Mouse (Mus musculus): ENCODE results near the gene Fgfr1op2.
"Not testable (repeated sequence)": the region's sequence is repeated elsewhere in the genome, so short reads cannot be mapped to it uniquely, and the experiment has no call there.

Gene Fgfr1op2

GRCm38 (mm10) chr6:146576903-146577302 is at the start of gene Fgfr1op2:
Fgfr1op2 (plus strand) TSS chr6:146577203.
- no peak for DNase-seq (ENCODE audit: low read depth, low spot score)
- Histone ChIP-seq H3K36me3 (ENCODE audit: control insufficient read depth, insufficient read depth, low read length, poor library complexity, severe bottlenecking) (no peaks in the 10 kb centered on the region), H3K27me3 (ENCODE audit: control insufficient read depth, insufficient read depth, low read length, poor library complexity, severe bottlenecking) (no peaks in the 10 kb centered on the region)

DNA sequence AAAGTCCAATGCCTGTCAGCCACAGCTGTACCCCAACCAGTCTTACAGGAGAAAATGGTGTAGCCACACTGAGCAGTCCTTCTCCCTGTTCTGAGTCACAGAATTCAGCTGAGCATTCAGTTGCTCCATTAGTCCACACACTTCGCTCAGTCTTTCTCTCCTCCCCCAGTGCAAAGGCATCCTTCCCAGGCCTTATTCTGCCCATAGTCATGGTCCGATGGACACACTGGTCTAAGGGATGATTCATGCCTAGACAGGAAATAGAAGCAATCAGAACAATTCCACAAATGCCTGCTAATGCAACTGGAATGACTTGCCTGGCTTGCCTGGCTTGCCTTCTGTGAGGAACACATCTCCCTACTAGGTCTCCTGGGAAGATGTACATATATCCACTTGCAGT is 49.5 kb upstream of the Fgfr1op2 start:
- H3K36me3 ChIP-seq (ENCODE audit: control insufficient read depth, insufficient read depth, low read length, poor library complexity, severe bottlenecking): no peaks in the 10 kb centered on the region
- no peak for DNase-seq (ENCODE audit: low read depth, low spot score)

DNA sequence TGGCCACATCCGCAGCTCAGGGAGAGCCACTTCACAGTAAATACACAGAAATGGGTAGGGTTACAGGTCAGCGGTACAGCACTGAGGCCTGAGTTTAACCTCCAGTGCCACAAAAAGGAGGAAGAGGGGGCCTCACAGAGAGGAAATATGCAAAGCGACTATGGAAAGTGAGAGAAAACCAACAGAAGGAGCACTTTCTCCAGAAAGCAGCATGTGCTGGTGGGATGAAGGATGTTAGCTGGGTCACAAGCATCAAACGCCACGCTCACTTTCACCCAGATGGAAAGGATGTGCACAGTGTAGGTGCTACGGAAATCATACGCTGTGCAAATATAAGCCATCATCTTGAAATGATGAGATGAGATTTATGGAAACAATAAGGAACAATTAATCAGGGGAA is 46.6 kb upstream of the Fgfr1op2 start:
- Histone ChIP-seq H3K27me3 (ENCODE audit: control insufficient read depth, insufficient read depth, low read length, poor library complexity, severe bottlenecking) (no peaks in the 10 kb centered on the region), H3K36me3 (ENCODE audit: control insufficient read depth, insufficient read depth, low read length, poor library complexity, severe bottlenecking) (no peaks in the 10 kb centered on the region)
- DNase-seq (ENCODE audit: low read depth, low spot score): no peak

More for the DNA sequence above, 49.5 kb upstream of the Fgfr1op2 start:
- no peaks in the 10 kb centered on the region for H3K27me3 ChIP-seq (ENCODE audit: control insufficient read depth, insufficient read depth, low read length, poor library complexity, severe bottlenecking)

DNA sequence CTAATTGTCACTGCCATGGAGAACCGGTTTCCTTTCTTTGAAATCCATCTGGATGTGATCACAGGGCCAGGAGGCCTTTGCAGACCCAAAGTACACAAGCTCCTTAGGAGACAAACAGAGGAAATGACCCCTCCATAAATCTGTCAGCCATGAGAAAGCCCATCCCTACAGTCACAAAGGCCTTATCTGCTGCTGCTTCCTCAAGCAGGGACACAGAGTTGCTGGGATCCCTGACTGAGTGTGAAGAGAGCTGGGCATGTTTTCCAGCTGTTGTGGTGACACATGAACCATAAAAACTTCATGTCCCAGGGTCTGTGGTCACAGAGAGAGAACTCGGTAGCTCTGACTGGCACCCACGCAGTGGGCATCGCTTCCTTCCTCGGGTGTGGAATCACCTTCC is 46.2 kb upstream of the Fgfr1op2 start:
- Histone ChIP-seq H3K27me3 (ENCODE audit: control insufficient read depth, insufficient read depth, low read length, poor library complexity, severe bottlenecking) (no peaks in the 10 kb centered on the region), H3K36me3 (ENCODE audit: control insufficient read depth, insufficient read depth, low read length, poor library complexity, severe bottlenecking) (no peaks in the 10 kb centered on the region)
- no peak for DNase-seq (ENCODE audit: low read depth, low spot score)

GRCm38 (mm10) chr6:146533146-146533545 is 43.9 kb upstream of the Fgfr1op2 start:
- Histone ChIP-seq H3K36me3 (ENCODE audit: control insufficient read depth, insufficient read depth, low read length, poor library complexity, severe bottlenecking) (no peaks in the 10 kb centered on the region), H3K27me3 (ENCODE audit: control insufficient read depth, insufficient read depth, low read length, poor library complexity, severe bottlenecking) (no peaks in the 10 kb centered on the region)
- DNase-seq (ENCODE audit: low read depth, low spot score): no peak

- DNase-seq (ENCODE audit: low read depth, low spot score): no peak
- H3K27me3 ChIP-seq (ENCODE audit: control insufficient read depth, insufficient read depth, low read length, poor library complexity, severe bottlenecking): no peaks in the 10 kb centered on the region
- H3K36me3 ChIP-seq (ENCODE audit: control insufficient read depth, insufficient read depth, low read length, poor library complexity, severe bottlenecking): no peaks in the 10 kb centered on the region
These were observed 41.5 kb upstream of the Fgfr1op2 start for GRCm38 (mm10) chr6:146535501-146535900.

GRCm38 (mm10) chr6:146537111-146537510 is 39.9 kb upstream of the Fgfr1op2 start:
- no peaks in the 10 kb centered on the region for H3K27me3 ChIP-seq (ENCODE audit: control insufficient read depth, insufficient read depth, low read length, poor library complexity, severe bottlenecking)
- DNase-seq (ENCODE audit: low read depth, low spot score): no peak
- H3K36me3 ChIP-seq (ENCODE audit: control insufficient read depth, insufficient read depth, low read length, poor library complexity, severe bottlenecking): no peaks in the 10 kb centered on the region

- no peaks in the 10 kb centered on the region for H3K36me3 ChIP-seq (ENCODE audit: control insufficient read depth, insufficient read depth, low read length, poor library complexity, severe bottlenecking)
- no peaks in the 10 kb centered on the region for H3K27me3 ChIP-seq (ENCODE audit: control insufficient read depth, insufficient read depth, low read length, poor library complexity, severe bottlenecking)
- no peak for DNase-seq (ENCODE audit: low read depth, low spot score)
These were observed 38.9 kb upstream of the Fgfr1op2 start for GRCm38 (mm10) chr6:146538071-146538470.

- no peak for DNase-seq (ENCODE audit: low read depth, low spot score)
These were observed 38.3 kb upstream of the Fgfr1op2 start for GRCm38 (mm10) chr6:146538661-146539060.

DNA sequence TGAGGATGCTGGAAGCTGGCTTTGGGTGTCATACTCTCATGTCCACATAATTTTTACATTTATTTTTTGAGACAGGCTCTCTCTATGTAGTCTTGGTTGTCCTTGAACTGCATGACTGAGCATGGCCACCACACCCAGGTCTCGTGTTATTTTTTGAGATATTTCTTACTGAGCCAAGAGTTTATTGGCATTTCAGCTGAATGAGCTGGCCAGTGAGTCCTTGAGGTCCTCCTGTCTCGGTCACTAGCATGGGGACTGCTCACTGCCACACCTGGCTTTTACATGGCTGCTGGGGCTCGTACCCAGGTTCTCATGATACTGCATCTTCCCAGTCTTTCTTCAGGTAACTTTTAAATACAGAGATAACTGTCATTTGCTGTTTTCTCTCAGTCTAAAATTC is 36.6 kb upstream of the Fgfr1op2 start:
- Histone ChIP-seq H3K27me3 (ENCODE audit: control insufficient read depth, insufficient read depth, low read length, poor library complexity, severe bottlenecking) (no peaks in the 10 kb centered on the region), H3K36me3 (ENCODE audit: control insufficient read depth, insufficient read depth, low read length, poor library complexity, severe bottlenecking) (no peaks in the 10 kb centered on the region)
- DNase-seq (ENCODE audit: low read depth, low spot score): peak; percentile 6

More at GRCm38 (mm10) chr6:146538661-146539060, 38.3 kb upstream of the Fgfr1op2 start:
- Histone ChIP-seq H3K36me3 (ENCODE audit: control insufficient read depth, insufficient read depth, low read length, poor library complexity, severe bottlenecking) (no peaks in the 10 kb centered on the region), H3K27me3 (ENCODE audit: control insufficient read depth, insufficient read depth, low read length, poor library complexity, severe bottlenecking) (no peaks in the 10 kb centered on the region)

DNA sequence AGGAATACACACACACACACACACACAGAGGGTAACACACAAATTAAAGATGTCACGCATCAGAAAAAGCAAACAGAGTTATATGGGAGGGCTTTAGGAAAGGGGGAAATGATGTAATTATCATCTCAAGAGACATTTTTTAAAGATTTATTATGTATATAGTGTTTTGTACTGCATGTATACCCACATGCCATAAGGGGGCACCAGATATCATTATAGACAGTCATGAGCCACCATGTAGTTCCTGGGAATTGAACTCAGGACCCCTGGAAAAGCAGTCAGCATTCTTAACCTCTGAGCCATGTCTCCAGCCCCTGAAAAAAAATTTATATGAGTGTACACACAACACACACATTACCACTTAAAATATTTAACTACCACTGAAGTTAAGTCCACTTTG is 32.4 kb upstream of the Fgfr1op2 start:
- H3K36me3 ChIP-seq (ENCODE audit: control insufficient read depth, insufficient read depth, low read length, poor library complexity, severe bottlenecking): peaks cover 3% of the 10 kb centered on the region; the same call in 1 of the 2 replicates
- H3K27me3 ChIP-seq (ENCODE audit: control insufficient read depth, insufficient read depth, low read length, poor library complexity, severe bottlenecking): no peaks in the 10 kb centered on the region
- DNase-seq (ENCODE audit: low read depth, low spot score): peak; percentile 15

DNA sequence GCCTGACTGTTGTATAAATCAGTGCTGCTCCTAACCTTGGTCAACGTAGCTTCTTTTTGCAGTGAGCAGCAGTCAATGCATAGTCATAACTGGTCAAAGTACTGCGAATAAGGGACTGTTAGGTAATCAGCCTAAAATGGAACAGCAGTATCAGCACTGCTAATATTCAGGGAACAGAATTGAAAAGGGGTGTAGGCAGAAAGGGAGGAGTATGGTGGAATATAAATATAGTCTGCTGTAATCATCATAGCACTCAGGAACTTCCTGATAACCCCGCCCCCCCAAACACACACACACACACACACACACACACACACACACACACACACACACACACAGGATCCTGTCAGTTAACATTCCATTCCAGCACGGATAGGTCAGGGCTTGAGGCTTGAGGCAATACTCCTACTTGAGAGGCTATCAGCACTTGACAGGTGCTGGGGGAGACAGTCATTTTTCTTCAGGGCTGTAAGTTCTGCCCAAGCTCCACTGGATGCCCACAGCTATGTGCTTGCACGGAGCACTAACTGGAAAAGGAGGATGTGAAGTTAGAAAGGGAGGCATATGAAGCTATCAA is 31.6 kb upstream of the Fgfr1op2 start:
- H3K27me3 ChIP-seq (ENCODE audit: control insufficient read depth, insufficient read depth, low read length, poor library complexity, severe bottlenecking): no peaks in the 10 kb centered on the region
- H3K36me3 ChIP-seq (ENCODE audit: control insufficient read depth, insufficient read depth, low read length, poor library complexity, severe bottlenecking): peaks cover 6% of the 10 kb centered on the region
- DNase-seq (ENCODE audit: low read depth, low spot score): no peak

DNA sequence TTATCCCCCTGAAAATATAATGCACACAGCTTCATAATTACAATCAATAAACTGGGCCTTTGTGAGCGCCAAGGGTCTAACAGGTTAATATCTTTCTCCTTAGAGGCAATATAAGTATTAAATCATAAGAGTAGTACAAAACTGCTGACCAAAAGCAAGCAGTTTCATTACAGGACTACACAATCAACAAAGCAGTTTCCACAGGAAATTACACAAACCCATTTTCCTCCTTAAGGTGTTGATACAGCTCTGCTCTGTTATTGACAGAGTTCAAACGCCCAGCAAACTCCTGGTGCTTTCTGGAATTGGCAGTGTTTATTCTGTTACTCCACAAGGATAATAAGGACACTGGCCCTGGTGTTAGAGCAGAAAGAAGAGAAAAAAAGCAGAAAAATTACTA is 26.6 kb upstream of the Fgfr1op2 start:
- Histone ChIP-seq H3K27me3 (ENCODE audit: control insufficient read depth, insufficient read depth, low read length, poor library complexity, severe bottlenecking) (no peaks in the 10 kb centered on the region), H3K36me3 (ENCODE audit: control insufficient read depth, insufficient read depth, low read length, poor library complexity, severe bottlenecking) (peaks cover 19% of the 10 kb centered on the region)
- no peak for DNase-seq (ENCODE audit: low read depth, low spot score)

GRCm38 (mm10) chr6:146551326-146551725 is 25.7 kb upstream of the Fgfr1op2 start:
- Histone ChIP-seq H3K27me3 (ENCODE audit: control insufficient read depth, insufficient read depth, low read length, poor library complexity, severe bottlenecking) (no peaks in the 10 kb centered on the region), H3K36me3 (ENCODE audit: control insufficient read depth, insufficient read depth, low read length, poor library complexity, severe bottlenecking) (peaks cover 22% of the 10 kb centered on the region)
- DNase-seq (ENCODE audit: low read depth, low spot score): no peak

GRCm38 (mm10) chr6:146562461-146562860 is 14.5 kb upstream of the Fgfr1op2 start:
- not testable (repeated sequence) for DNase-seq (ENCODE audit: low read depth, low spot score); H3K27me3 ChIP-seq (ENCODE audit: control insufficient read depth, insufficient read depth, low read length, poor library complexity, severe bottlenecking)
- H3K36me3 ChIP-seq (ENCODE audit: control insufficient read depth, insufficient read depth, low read length, poor library complexity, severe bottlenecking): peaks cover 28% of the 10 kb centered on the region

- Histone ChIP-seq H3K27me3 (ENCODE audit: control insufficient read depth, insufficient read depth, low read length, poor library complexity, severe bottlenecking) (no peaks in the 10 kb centered on the region), H3K36me3 (ENCODE audit: control insufficient read depth, insufficient read depth, low read length, poor library complexity, severe bottlenecking) (0 out of 2 replicates have a peak, but pooled peaks cover 3% of the 10 kb centered on the region)
- no peak for DNase-seq (ENCODE audit: low read depth, low spot score)
These were observed 4.9 kb upstream of the Fgfr1op2 start for GRCm38 (mm10) chr6:146572073-146572472.
